Mouse (Mus musculus) ES-Bruce4 (cell line): ENCODE data around the gene Eps15l1.

Experiments
- CTCF ChIP-seq: IDR thresholded peaks from one replicate; pipeline ENCODE4 v1.8.1; 2011; ENCODE audit warnings: low read depth, low read length
- EP300 ChIP-seq: IDR thresholded peaks from 2 replicates; pipeline ENCODE4 v1.6.1; 2011; ENCODE audit warnings: low read depth, low read length; ENCODE audit not compliant: insufficient read depth

- TF ChIP-seq CTCF (no peak), EP300 (no peak)
These were observed 115.9 kb downstream of the Eps15l1 start, which contains the start of gene Gm10282 for GRCm38 (mm10) chr8:72305210-72305905.
